Mouse (Mus musculus): ENCODE results near the gene Popdc2. TPM values are rescaled to one million over a fixed set of nuclear protein-coding genes. Genes with fewer than 3 reads are reported as not detected.

The Popdc2 gene
- total RNA-seq, 2 experiments from 2014 or later, result 0.50 to 0.63 TPM

DNA sequence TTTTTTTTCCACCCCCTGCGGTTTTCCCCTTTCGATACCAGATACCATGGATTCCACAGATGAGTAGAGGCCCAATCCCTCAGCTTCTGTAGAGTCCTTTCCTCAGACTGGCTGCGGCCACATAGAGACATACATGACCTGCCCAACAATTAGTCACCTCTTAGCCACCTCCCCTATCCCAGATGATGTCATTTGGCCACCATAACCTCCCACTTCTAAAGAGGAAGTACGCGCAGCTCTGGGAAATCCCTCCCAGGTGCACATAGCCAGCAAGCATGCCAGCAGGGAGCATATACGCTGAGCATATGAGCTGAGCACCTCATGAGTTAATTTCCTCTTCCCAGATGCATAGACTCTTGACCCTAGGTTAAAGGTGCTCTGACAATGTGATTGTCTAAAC is 44.7 kb downstream of the Popdc2 start:
- DNase-seq, result no peak

DNA sequence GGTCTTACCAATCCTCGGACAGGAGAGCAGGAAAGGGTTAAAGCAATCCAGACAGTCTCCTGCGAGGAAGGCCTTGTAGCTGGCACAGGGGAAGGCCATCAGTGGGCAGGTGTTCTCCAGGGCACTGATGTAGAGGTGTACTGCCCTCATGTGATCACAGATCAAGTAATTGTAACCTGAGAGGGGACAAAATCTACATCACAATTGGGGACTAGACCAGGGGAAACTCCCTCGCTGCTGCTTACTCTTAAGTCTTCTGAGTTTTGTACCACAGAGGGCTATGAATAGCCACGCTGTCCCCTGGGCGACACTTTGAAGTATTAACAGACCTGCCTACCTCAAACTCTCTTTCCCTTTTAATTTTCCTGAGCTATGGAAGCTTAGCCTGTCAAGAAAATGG is 45.6 kb downstream of the Popdc2 start:
- DNase-seq, result no peak

GRCm38 (mm10) chr16:38408416-38408815 is 46.4 kb downstream of the Popdc2 start:
- DNase-seq, result no peak

DNA sequence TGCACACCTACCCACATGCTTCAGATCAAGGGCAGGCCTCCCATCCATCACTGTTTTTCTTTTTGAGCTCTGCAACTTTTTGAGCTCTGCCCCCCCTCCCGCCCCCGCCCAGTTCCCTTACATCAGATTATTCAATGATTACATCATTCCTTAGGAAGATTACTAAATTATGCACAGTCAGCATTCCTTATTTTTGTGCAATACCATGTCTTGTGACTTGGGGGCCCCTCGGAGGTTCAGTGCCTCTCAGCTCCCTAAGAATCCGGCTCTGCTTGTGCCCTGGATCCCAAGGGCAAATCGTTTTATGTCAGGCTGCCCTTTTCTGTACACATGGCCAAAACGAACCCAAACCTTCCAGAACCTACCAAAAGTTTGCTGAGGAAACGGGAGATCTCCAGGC is 52.9 kb downstream of the Popdc2 start:
- DNase-seq, result no peak

DNA sequence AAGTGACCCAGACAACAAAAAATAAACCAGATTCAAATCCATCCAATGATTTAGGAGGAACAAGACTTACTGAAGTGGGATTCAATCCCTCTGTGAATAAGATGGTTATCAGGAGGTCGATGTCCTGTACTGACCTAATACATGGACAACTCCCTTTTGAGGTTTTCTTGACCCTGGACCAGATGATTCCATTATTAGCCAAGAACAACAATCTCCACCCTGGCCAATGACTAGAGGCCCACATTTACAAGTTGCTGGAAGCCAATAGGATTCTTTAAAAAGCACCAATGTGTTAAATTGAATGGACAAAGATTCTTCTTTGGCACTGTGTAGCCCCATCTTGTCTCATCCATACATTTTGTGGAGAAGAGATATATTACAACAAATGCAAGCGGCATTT is 63.4 kb downstream of the Popdc2 start:
- no peak for DNase-seq

- DNase-seq, result no peak
Measured at GRCm38 (mm10) chr16:38425799-38426198, 63.8 kb downstream of the Popdc2 start.

Other genes with a start within 250 kb of the Popdc2 start
- gene Nr1i2, start 67.4 kb upstream of the Popdc2 start, total RNA-seq (2021), result not detected
- 1 to 10 TPM in 1 of 2 experiments, under 1 TPM in 1; 0.95 to 1.4 TPM for gene Maats1, start 20.1 kb upstream of the Popdc2 start, total RNA-seq (2021)
- gene Cox17, start 15.2 kb upstream of the Popdc2 start, total RNA-seq (2021), result 100 to 1,000 TPM; 120 to 146 TPM
- gene Gm21987, start 15.2 kb upstream of the Popdc2 start, total RNA-seq (2021), result not detected
- under 1 TPM; 0.63 to 0.92 TPM for gene Pla1a, start 70.9 kb downstream of the Popdc2 start, total RNA-seq (2021)
- 10 to 100 TPM; 53.0 to 57.7 TPM for gene Adprh, start 90.5 kb downstream of the Popdc2 start, total RNA-seq (2021)
- gene Cd80, start 93.4 kb downstream of the Popdc2 start, total RNA-seq (2021), result under 1 TPM; 0.35 to 0.71 TPM
- 10 to 100 TPM; 30.8 to 35.8 TPM for gene Timmdc1, start 160.5 kb downstream of the Popdc2 start, total RNA-seq (2021)
- gene Poglut1, start 188.0 kb downstream of the Popdc2 start, total RNA-seq (2021), result 10 to 100 TPM; 49.9 to 52.5 TPM
- 10 to 100 TPM; 26.5 to 30.7 TPM for gene Tmem39a, start 196.5 kb downstream of the Popdc2 start, total RNA-seq (2021)